In genomic region chr6:115814104-115814503, GRCm38 (mm10) we compare ENCODE assay signal across 9 mouse cellular contexts. TPM values are rescaled to one million over a fixed set of nuclear protein-coding genes. Genes with fewer than 3 reads are reported as not detected.
DNase-seq lines count a peak whose midpoint lies in the region; ATAC-seq and TF ChIP-seq lines count a peak whose summit lies in the region.
"Had no signal": no experiment of that assay in that cellular context is flagged by ENCODE, and none has a peak within 500 bp of the region (broad histone marks: within the 10 kb centered on the region; RNA-seq: fewer than 3 reads in every experiment).

No protein-coding gene starts in this region.

- no peak for TF ChIP-seq CTCF in Patski (IDR thresholded peaks at IDR 0.05)

- CTCF ChIA-PET in Patski (lab: Charles Lee) = interaction anchor here (1.3 to 2.1 kb wide), 3 partner anchors 10 to 40 kb away, joined by 4 to 11 read pairs (median 7); no protein-coding TSS in a partner anchor

- H3K4me2 ChIP-seq in embryonic facial prominence, embryonic 15.5 days (replicated peaks) = no peak overlapping the region

- H3K9ac ChIP-seq in embryonic facial prominence, embryonic 15.5 days = no peak overlapping the region

- no peak overlapping the region for H3K4me3 ChIP-seq in heart, embryonic 10.5 days
- no peak overlapping the region for H3K4me3 ChIP-seq in embryonic facial prominence, embryonic 15.5 days (replicated peaks)
- H3K4me3 ChIP-seq: myocyte had no signal

- intact Hi-C loops in heart, postnatal 14 days (cut with DNase I) = no loop called here

- peak; percentile 98 for DNase-seq in heart, adult 11 months
- no peak for DNase-seq in heart, embryonic 10.5 days (ENCODE audit: low spot score)
- DNase-seq in Patski (ENCODE audit: low read depth, low spot score) = no peak
- peak; percentile 68 to 78 for DNase-seq in heart, postnatal 14 days
- DNase-seq in left cerebral cortex, adult 18-20 months (ENCODE audit: low spot score in 2 of 2) = peak; percentile 59
- DNase-seq in splenic B cell, adult 2 months (ENCODE audit: low read depth, low spot score) = peak; percentile 71

- H3K27me3 ChIP-seq in heart, embryonic 10.5 days (ENCODE audit: insufficient read depth, poor library complexity, severe bottlenecking) = no peaks in the 10 kb centered on the region
- H3K27me3 ChIP-seq in Patski = no peaks in the 10 kb centered on the region
- H3K27me3 ChIP-seq in embryonic facial prominence, embryonic 15.5 days = no peaks in the 10 kb centered on the region
- no peaks in the 10 kb centered on the region for H3K27me3 ChIP-seq in splenic B cell, adult 2 months (ENCODE audit: control insufficient read depth, insufficient read depth, low read length, poor library complexity, severe bottlenecking)

- 26% methylated on average over 4 of the region's 4 CpGs for WGBS in heart, embryonic 10.5 days
- WGBS in embryonic facial prominence, embryonic 15.5 days = 26% methylated on average over 4 of the region's 4 CpGs

- POLR2A ChIA-PET in Patski (lab: Charles Lee) = no interaction called here

- H3K27ac ChIP-seq in heart, embryonic 10.5 days = no peak overlapping the region
- no peak overlapping the region for H3K27ac ChIP-seq in embryonic facial prominence, embryonic 15.5 days (replicated peaks)

- ATAC-seq in Patski = peak; percentile 8
- 0 out of 2 replicates have a peak, but pooled peaks have one; percentile 25 for ATAC-seq in embryonic facial prominence, embryonic 15.5 days (ENCODE audit: insufficient number of reproducible peaks, low FRiP score, low TSS enrichment, low read depth)
- ATAC-seq in megakaryocyte-erythroid progenitor cell, adult 5-6 weeks (replicated peaks; ENCODE audit: low FRiP score, low TSS enrichment, poor library complexity, severe bottlenecking) = peak; percentile 92

- in situ Hi-C loops in Patski (cut with MboI; ENCODE audit: low pct_unique_long_range_greater_than_20kb) = no loop called here

- no peaks in the 10 kb centered on the region for H3K36me3 ChIP-seq in heart, embryonic 10.5 days
- H3K36me3 ChIP-seq in embryonic facial prominence, embryonic 15.5 days = no peaks in the 10 kb centered on the region
- H3K36me3 ChIP-seq in splenic B cell, adult 2 months (ENCODE audit: control insufficient read depth, insufficient read depth, low read length, poor library complexity, severe bottlenecking) = no peaks in the 10 kb centered on the region

- peaks cover 13% of the 10 kb centered on the region for H3K4me1 ChIP-seq in heart, embryonic 10.5 days
- no peaks in the 10 kb centered on the region for H3K4me1 ChIP-seq in embryonic facial prominence, embryonic 15.5 days

- no peaks in the 10 kb centered on the region for H3K9me3 ChIP-seq in heart, embryonic 10.5 days
- H3K9me3 ChIP-seq in embryonic facial prominence, embryonic 15.5 days (replicated peaks) = no peaks in the 10 kb centered on the region

RNA-seq across cellular contexts. Expression of gene Rpl32, which starts 5.6 kb away (rescaled TPM):
- polyA plus RNA-seq in heart, embryonic 10.5 days (2016; fragmentation: Nextera tagmentation; extraction: Ambion mirVana) = 1,266 and 1,290 TPM in 2 replicates
- polyA plus RNA-seq in Patski (2021) = 1,474 TPM
- polyA plus RNA-seq in embryonic facial prominence, embryonic 15.5 days (2015; fragmentation: Nextera tagmentation; extraction: Ambion mirVana) = 2,086 and 2,192 TPM in 2 replicates
- 100 to 1,000 TPM; 618 to 675 TPM for total RNA-seq in heart, postnatal 14 days (2021)
- 100 to 1,000 TPM; 512 to 513 TPM for total RNA-seq in left cerebral cortex, adult 18-20 months (2021)
- 5,043 and 6,230 TPM in 2 replicates for total RNA-seq in megakaryocyte-erythroid progenitor cell, adult 5-6 weeks (2014; fragmentation: Nextera tagmentation)
- total RNA-seq in megakaryocyte-erythroid progenitor cell, adult 5-6 weeks (2017) = 5,746 and 6,785 TPM in 2 replicates

RNA-seq across cellular contexts. Expression of gene Efcab12, which starts 24.1 kb away (rescaled TPM):
- 0.46 and 0.74 TPM in 2 replicates for polyA plus RNA-seq in heart, embryonic 10.5 days (2016; fragmentation: Nextera tagmentation; extraction: Ambion mirVana)
- 0.10 TPM for polyA plus RNA-seq in Patski (2021)
- polyA plus RNA-seq in embryonic facial prominence, embryonic 15.5 days (2015; fragmentation: Nextera tagmentation; extraction: Ambion mirVana) = 1.1 and 1.9 TPM in 2 replicates
- under 1 TPM; 0.56 to 0.76 TPM for total RNA-seq in heart, postnatal 14 days (2021)
- 1 to 10 TPM; 4.9 to 5.5 TPM for total RNA-seq in left cerebral cortex, adult 18-20 months (2021)
- not detected in 2 replicates for total RNA-seq in megakaryocyte-erythroid progenitor cell, adult 5-6 weeks (2014; fragmentation: Nextera tagmentation)
- total RNA-seq in megakaryocyte-erythroid progenitor cell, adult 5-6 weeks (2017) = 0.05 TPM in 1 of 2 replicates, not detected in the other
- polyA plus RNA-seq: myocyte had no signal

RNA-seq across cellular contexts. Expression of gene Mbd4, which starts 39.1 kb away (rescaled TPM):
- polyA plus RNA-seq in heart, embryonic 10.5 days (2016; fragmentation: Nextera tagmentation; extraction: Ambion mirVana) = 15.2 and 22.4 TPM in 2 replicates
- 6.8 TPM for polyA plus RNA-seq in Patski (2021)
- 18.4 and 18.5 TPM in 2 replicates for polyA plus RNA-seq in embryonic facial prominence, embryonic 15.5 days (2015; fragmentation: Nextera tagmentation; extraction: Ambion mirVana)
- 1 to 10 TPM; 1.7 to 2.1 TPM for total RNA-seq in heart, postnatal 14 days (2021)
- 1 to 10 TPM; 9.5 to 9.9 TPM for total RNA-seq in left cerebral cortex, adult 18-20 months (2021)
- total RNA-seq in megakaryocyte-erythroid progenitor cell, adult 5-6 weeks (2014; fragmentation: Nextera tagmentation) = 12.6 and 25.6 TPM in 2 replicates
- 18.9 and 19.9 TPM in 2 replicates for total RNA-seq in megakaryocyte-erythroid progenitor cell, adult 5-6 weeks (2017)

RNA-seq across cellular contexts. Expression of gene Ift122, which starts 39.2 kb away (rescaled TPM):
- 27.0 and 31.3 TPM in 2 replicates for polyA plus RNA-seq in heart, embryonic 10.5 days (2016; fragmentation: Nextera tagmentation; extraction: Ambion mirVana)
- polyA plus RNA-seq in Patski (2021) = 41.6 TPM
- polyA plus RNA-seq in embryonic facial prominence, embryonic 15.5 days (2015; fragmentation: Nextera tagmentation; extraction: Ambion mirVana) = 23.2 and 25.0 TPM in 2 replicates
- total RNA-seq in heart, postnatal 14 days (2021) = 10 to 100 TPM; 13.2 to 18.6 TPM
- 10 to 100 TPM; 28.7 to 30.3 TPM for total RNA-seq in left cerebral cortex, adult 18-20 months (2021)
- total RNA-seq in megakaryocyte-erythroid progenitor cell, adult 5-6 weeks (2014; fragmentation: Nextera tagmentation) = 0.49 and 1.8 TPM in 2 replicates
- total RNA-seq in megakaryocyte-erythroid progenitor cell, adult 5-6 weeks (2017) = 2.3 and 3.7 TPM in 2 replicates

RNA-seq across cellular contexts. Expression of gene Cand2, which starts 39.8 kb away (rescaled TPM):
- polyA plus RNA-seq in heart, embryonic 10.5 days (2016; fragmentation: Nextera tagmentation; extraction: Ambion mirVana) = 60.0 and 73.9 TPM in 2 replicates
- 9.9 TPM for polyA plus RNA-seq in Patski (2021)
- 33.6 and 33.7 TPM in 2 replicates for polyA plus RNA-seq in embryonic facial prominence, embryonic 15.5 days (2015; fragmentation: Nextera tagmentation; extraction: Ambion mirVana)
- total RNA-seq in heart, postnatal 14 days (2021) = 10 to 100 TPM; 64.5 to 71.6 TPM
- 1 to 10 TPM; 2.0 to 2.4 TPM for total RNA-seq in left cerebral cortex, adult 18-20 months (2021)
- total RNA-seq in megakaryocyte-erythroid progenitor cell, adult 5-6 weeks (2014; fragmentation: Nextera tagmentation) = 0.54 and 2.1 TPM in 2 replicates
- total RNA-seq in megakaryocyte-erythroid progenitor cell, adult 5-6 weeks (2017) = 0.72 and 0.89 TPM in 2 replicates

Comparison
In these comparisons a context has a peak if more than half of its experiments do, and no peak if none do; other contexts are left out.
1. DNase-seq: peak in heart, adult 11 months (single experiment), heart, postnatal 14 days (2 of 2), left cerebral cortex, adult 18-20 months (2 of 2) and splenic B cell, adult 2 months (single experiment); none in heart, embryonic 10.5 days (single experiment) and Patski (single experiment).
2. ATAC-seq: peak in every context shown above with its lines; median percentile 92 in megakaryocyte-erythroid progenitor cell, adult 5-6 weeks; 25 in embryonic facial prominence, embryonic 15.5 days; 8 in Patski.
3. RNA of gene Rpl32, which starts 5.6 kb away (total RNA-seq): 5,043 to 6,785 TPM in megakaryocyte-erythroid progenitor cell, adult 5-6 weeks; 618 to 675 TPM in heart, postnatal 14 days and 512 to 513 TPM in left cerebral cortex, adult 18-20 months; every median in the first group is over 4 times any median in the second.